Mouse (Mus musculus): ENCODE results near the gene Cbx4.
A peak's percentile ranks its signal among the peaks of the same experiment; 100 is the strongest.

Gene Cbx4

DNA sequence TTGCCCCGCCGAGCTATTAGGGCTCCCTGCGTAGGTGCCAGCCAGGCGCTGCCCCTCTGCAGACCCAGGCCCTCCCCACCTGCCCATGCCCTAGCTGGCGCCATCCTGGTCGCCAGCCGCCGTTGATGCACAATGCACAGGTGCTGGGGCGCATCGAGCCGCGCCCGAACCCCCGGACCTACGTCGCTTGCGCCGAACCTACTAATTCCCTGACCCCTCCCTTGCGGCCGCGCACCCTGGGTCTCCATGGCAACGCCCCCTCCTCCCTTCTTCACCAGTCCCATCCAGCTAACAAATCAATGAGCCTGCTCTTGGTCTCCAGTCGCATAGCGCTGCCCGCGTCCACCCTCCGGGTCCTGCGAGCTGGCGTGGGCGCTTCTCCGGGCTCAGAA, 44.7 kb downstream of the Cbx4 start:
- DNase-seq, result peak; percentile 74

- peak; percentile 100 for DNase-seq
These were observed 45.3 kb downstream of the Cbx4 start, which contains the start of gene Cbx8 for GRCm38 (mm10) chr11:119040600-119041324. Gene Cbx8, minus strand, starts transcription at chr11:119040969.

DNA sequence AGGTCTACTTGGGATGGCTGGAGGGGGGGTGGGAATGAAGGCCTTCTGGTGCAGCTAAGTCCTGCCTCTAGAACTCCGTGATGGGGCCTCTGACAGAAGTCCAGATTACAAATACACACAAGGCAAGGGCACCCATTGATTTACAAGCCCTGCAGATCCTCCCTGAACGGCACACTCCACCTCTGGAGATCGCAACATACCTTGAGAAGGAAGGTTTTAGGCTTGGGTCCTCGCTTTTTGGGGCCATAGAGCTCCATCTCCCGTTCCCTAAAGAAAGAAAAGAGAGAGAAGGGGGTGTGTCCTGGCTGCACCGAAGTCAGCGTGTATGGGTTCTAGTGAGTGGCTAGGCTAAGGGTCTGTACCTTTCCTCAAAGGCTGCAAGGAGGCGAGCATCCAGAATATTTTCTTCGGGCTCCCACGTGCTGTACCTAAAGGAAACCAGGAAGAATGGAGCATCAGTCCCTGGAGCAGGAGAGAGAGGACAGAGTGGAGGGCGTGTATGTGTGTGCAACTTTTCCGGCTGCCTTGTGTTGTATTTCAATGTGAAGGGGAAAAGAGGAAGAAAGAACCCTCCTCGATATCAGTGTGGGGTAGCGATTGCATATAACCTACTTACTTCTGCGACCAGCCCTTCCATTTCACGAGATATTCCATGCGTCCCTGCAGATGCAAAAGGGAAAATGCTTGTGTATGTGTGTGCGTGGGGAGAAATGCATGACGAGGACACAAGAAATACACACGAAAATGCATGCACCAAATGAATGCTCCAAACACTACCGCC, 46.1 kb downstream of the Cbx4 start:
- no peak for DNase-seq

GRCm38 (mm10) chr11:119038744-119039484, 47.1 kb downstream of the Cbx4 start:
- DNase-seq, result peak; percentile 25

- DNase-seq, result no peak
These were observed 48.1 kb downstream of the Cbx4 start for GRCm38 (mm10) chr11:119037780-119038401.

- peak; percentile 65 for DNase-seq
These were observed 48.9 kb downstream of the Cbx4 start for GRCm38 (mm10) chr11:119036934-119037779.

GRCm38 (mm10) chr11:119036447-119036846, 49.6 kb downstream of the Cbx4 start:
- DNase-seq, result no peak

GRCm38 (mm10) chr11:119035686-119036165, 50.3 kb downstream of the Cbx4 start:
- DNase-seq, result no peak

DNA sequence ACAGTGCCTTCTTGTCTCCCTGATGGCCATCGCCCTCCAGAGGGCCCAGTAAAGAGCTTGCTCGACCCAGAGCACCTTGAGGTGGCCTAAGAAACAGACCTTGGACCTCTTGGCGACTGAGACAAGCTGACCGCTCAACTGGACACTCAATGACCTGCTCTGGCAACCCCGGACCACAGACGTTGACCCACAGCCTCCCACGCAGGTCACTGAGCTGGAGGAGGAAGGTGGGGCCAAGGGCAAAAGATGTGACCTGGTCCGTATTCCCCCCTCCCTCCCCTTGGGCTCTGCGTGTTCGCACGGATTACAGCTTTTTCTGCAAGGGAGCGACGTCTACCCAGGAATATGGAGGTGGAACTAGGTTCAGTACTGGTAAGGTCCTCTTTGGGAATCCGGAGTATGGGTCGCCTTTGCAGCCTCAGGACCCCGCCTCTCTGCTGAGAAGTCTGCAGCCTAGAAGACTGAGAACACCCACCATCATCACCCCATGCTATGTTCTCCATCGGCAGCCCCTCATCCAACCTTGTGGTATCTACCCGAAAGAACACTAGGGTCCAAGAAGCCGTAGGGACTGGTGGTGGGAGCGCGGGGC, 50.8 kb downstream of the Cbx4 start:
- no peak for DNase-seq

DNA sequence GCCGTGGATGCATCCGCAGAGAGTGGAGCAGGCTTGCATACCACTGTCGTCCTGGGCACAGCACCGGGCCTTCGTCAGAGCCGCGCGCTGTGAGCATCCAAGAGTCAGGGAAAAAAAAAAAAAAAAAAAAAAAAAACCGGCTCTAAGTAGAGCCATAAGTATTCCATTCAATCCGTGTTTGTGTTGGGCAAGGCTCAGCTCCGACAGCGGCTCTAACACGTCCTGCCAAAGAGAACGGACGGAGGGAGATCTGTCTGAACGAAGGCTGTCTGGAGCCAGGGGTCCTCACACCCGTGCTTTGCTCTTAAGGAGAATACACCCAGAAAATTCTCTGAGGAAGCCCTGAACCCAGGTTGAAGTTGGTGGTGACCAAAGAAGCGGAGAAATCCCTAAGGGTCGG, 51.4 kb downstream of the Cbx4 start:
- no peak for DNase-seq

GRCm38 (mm10) chr11:119033874-119034558, 52.0 kb downstream of the Cbx4 start:
- peak; percentile 93 for DNase-seq
